Mouse (Mus musculus): ENCODE data around the gene Spesp1. TPM values are rescaled to one million over a fixed set of nuclear protein-coding genes. Genes with fewer than 3 reads are reported as not detected.

The Spesp1 gene
- polyA plus RNA-seq (2012; rRNA removed): 0.14 and 0.20 TPM in 2 replicates

GRCm38 (mm10) chr9:62281991-62282390 is at the start of gene Spesp1:
Gene Spesp1 (minus strand): TSS chr9:62282208.
- no peak for DNase-seq (ENCODE audit: low read depth)

- DNase-seq (ENCODE audit: low read depth): no peak
Measured at GRCm38 (mm10) chr9:62325965-62326364, 44.0 kb upstream of the Spesp1 start.

- no peak for DNase-seq (ENCODE audit: low read depth)
Measured at GRCm38 (mm10) chr9:62323816-62324215, 41.8 kb upstream of the Spesp1 start.

- DNase-seq (ENCODE audit: low read depth): no peak
Measured at GRCm38 (mm10) chr9:62318729-62319128, 36.7 kb upstream of the Spesp1 start.

GRCm38 (mm10) chr9:62315556-62315955 is 33.5 kb upstream of the Spesp1 start:
- DNase-seq (ENCODE audit: low read depth): no peak

- DNase-seq (ENCODE audit: low read depth): no peak
Measured at GRCm38 (mm10) chr9:62296891-62297290, 14.9 kb upstream of the Spesp1 start.

GRCm38 (mm10) chr9:62295006-62295698 is 13.1 kb upstream of the Spesp1 start:
- peak; percentile 5 for DNase-seq (ENCODE audit: low read depth)

- no peak for DNase-seq (ENCODE audit: low read depth)
Measured at GRCm38 (mm10) chr9:62287633-62288025, 5.6 kb upstream of the Spesp1 start.

GRCm38 (mm10) chr9:62286967-62287632 is 5.1 kb upstream of the Spesp1 start:
- no peak for DNase-seq (ENCODE audit: low read depth)

- DNase-seq (ENCODE audit: low read depth): no peak
Measured at GRCm38 (mm10) chr9:62284266-62284665, 2.3 kb upstream of the Spesp1 start.

GRCm38 (mm10) chr9:62276899-62277298 is 5.1 kb downstream of the Spesp1 start:
- no peak for DNase-seq (ENCODE audit: low read depth)

GRCm38 (mm10) chr9:62270775-62271399 is 11.1 kb downstream of the Spesp1 start:
- no peak for DNase-seq (ENCODE audit: low read depth)

GRCm38 (mm10) chr9:62269161-62269560 is 12.8 kb downstream of the Spesp1 start:
- no peak for DNase-seq (ENCODE audit: low read depth)

GRCm38 (mm10) chr9:62265278-62265677 is 16.7 kb downstream of the Spesp1 start:
- DNase-seq (ENCODE audit: low read depth): no peak

GRCm38 (mm10) chr9:62263652-62264051 is 18.4 kb downstream of the Spesp1 start:
- DNase-seq (ENCODE audit: low read depth): no peak

GRCm38 (mm10) chr9:62261406-62261805 is 20.6 kb downstream of the Spesp1 start:
- no peak for DNase-seq (ENCODE audit: low read depth)

GRCm38 (mm10) chr9:62261006-62261405 is 21.0 kb downstream of the Spesp1 start:
- DNase-seq (ENCODE audit: low read depth): no peak

- no peak for DNase-seq (ENCODE audit: low read depth)
Measured at GRCm38 (mm10) chr9:62258005-62258404, 24.0 kb downstream of the Spesp1 start.

GRCm38 (mm10) chr9:62255896-62256576 is 26.0 kb downstream of the Spesp1 start:
- DNase-seq (ENCODE audit: low read depth): no peak

GRCm38 (mm10) chr9:62253736-62254443 is 28.1 kb downstream of the Spesp1 start:
- DNase-seq (ENCODE audit: low read depth): no peak

- no peak for DNase-seq (ENCODE audit: low read depth)
Measured at GRCm38 (mm10) chr9:62250296-62250695, 31.7 kb downstream of the Spesp1 start.
